Mouse (Mus musculus) myocyte (in vitro differentiated cells): ENCODE measurements around the gene Tent4a.

ENCODE experiments used
- E2F4 ChIP-seq: IDR thresholded peaks from one replicate; pipeline ENCODE4 v1.6.1; 2011; ENCODE audit warnings: mild to moderate bottlenecking, control low read depth, moderate library complexity; ENCODE audit not compliant: insufficient read depth
- MYOD1 ChIP-seq, 3 experiments: IDR thresholded peaks; one replicate each; pipeline ENCODE4 v1.6.1; 2011; ENCODE audit warnings: control low read depth in 2 of 3, low read depth in 2 of 3, mild to moderate bottlenecking in 2 of 3, moderate library complexity in 1 of 3; ENCODE audit not compliant: insufficient read length in 2 of 3, control insufficient read depth in 1 of 3
- MYOG ChIP-seq, 3 experiments: IDR thresholded peaks; one replicate each; pipeline ENCODE4 v1.6.1; 2011; ENCODE audit warnings: control low read depth in 2 of 3, low read depth in 2 of 3, mild to moderate bottlenecking in 2 of 3; ENCODE audit not compliant: insufficient read length in 2 of 3, control insufficient read depth in 1 of 3, insufficient read depth in 1 of 3
- POLR2A ChIP-seq: IDR thresholded peaks from one replicate; pipeline ENCODE4 v1.6.1; 2011; ENCODE audit warnings: low read depth, mild to moderate bottlenecking, control low read depth, moderate library complexity; ENCODE audit not compliant: insufficient read length
- REST ChIP-seq: IDR thresholded peaks from one replicate; pipeline ENCODE4 v1.6.1; 2011; ENCODE audit warnings: mild to moderate bottlenecking, control low read depth, moderate library complexity; ENCODE audit not compliant: insufficient read depth, insufficient read length
- USF1 ChIP-seq: IDR thresholded peaks from one replicate; pipeline ENCODE4 v1.6.1; 2011; ENCODE audit warnings: low read depth, mild to moderate bottlenecking, control low read depth, moderate library complexity

GRCm38 (mm10) chr13:69562654-69563574 is 28.5 kb upstream of the Tent4a start:
- TF ChIP-seq MYOG (IDR thresholded peaks at IDR 0.05; ENCODE audit: control insufficient read depth in 1 of 3, insufficient read depth in 1 of 3, insufficient read length in 2 of 3, low read depth in 2 of 3) (no peak), USF1 (no peak), MYOD1 (IDR thresholded peaks at IDR 0.05; ENCODE audit: control insufficient read depth in 1 of 3, insufficient read length in 2 of 3, low read depth in 2 of 3) (no peak), E2F4 (no peak), REST (no peak), POLR2A (no peak)
